Mouse (Mus musculus) MEL (cell line): ENCODE results near the gene Gopc.

Experiments used
- CTCF ChIP-seq, 3 experiments: IDR thresholded peaks in 2 of 3; conservative IDR thresholded peaks in 1 of 3; 2 replicates each; pipeline ENCODE4 v1.5.1; 2011 to 2012; ENCODE audit warnings: low read length in 3 of 3, low read depth in 2 of 3, mild to moderate bottlenecking in 2 of 3, improper control_type of control experiment in 1 of 3, inconsistent platforms in 1 of 3, mixed read lengths in 1 of 3, moderate library complexity in 1 of 3; ENCODE audit not compliant: control insufficient read depth in 1 of 3, insufficient read depth in 1 of 3, poor library complexity in 1 of 3, severe bottlenecking in 1 of 3
- EP300 ChIP-seq, 2 experiments: IDR thresholded peaks; 2 replicates each; pipeline ENCODE4 v1.6.1; 2011; ENCODE audit warnings: improper control_type of control experiment in 2 of 2, low read length in 2 of 2, low read depth in 1 of 2, mild to moderate bottlenecking in 1 of 2
- HCFC1 ChIP-seq: IDR thresholded peaks from 2 replicates; pipeline ENCODE4 v1.6.1; 2012; ENCODE audit warnings: low read depth, mild to moderate bottlenecking, inconsistent platforms, low read length, improper control_type of control experiment, moderate library complexity
- MAFK ChIP-seq: IDR thresholded peaks from 2 replicates; pipeline ENCODE4 v1.6.1; 2011; ENCODE audit warnings: low read depth, mild to moderate bottlenecking, low read length, improper control_type of control experiment, borderline replicate concordance
- MEF2A ChIP-seq: IDR thresholded peaks from 2 replicates; pipeline ENCODE4 v1.6.1; 2014; ENCODE audit warnings: low read depth, mild to moderate bottlenecking, inconsistent platforms, low read length, improper control_type of control experiment; ENCODE audit not compliant: poor library complexity, insufficient replicate concordance, severe bottlenecking; ENCODE audit errors: extremely low read depth
- NELFE ChIP-seq: IDR thresholded peaks from 2 replicates; pipeline ENCODE4 v1.6.1; 2011; ENCODE audit warnings: low read depth, low read length, improper control_type of control experiment
- POLR2A ChIP-seq, 2 experiments: IDR thresholded peaks; 2 replicates each; pipeline ENCODE4 v1.6.1; 2011 to 2012; ENCODE audit warnings: low read length in 2 of 2, mild to moderate bottlenecking in 2 of 2, control low read depth in 1 of 2, improper control_type of control experiment in 1 of 2, low read depth in 1 of 2, moderate library complexity in 1 of 2; ENCODE audit not compliant: control insufficient read depth in 1 of 2, insufficient read depth in 1 of 2, poor library complexity in 1 of 2
- POLR2AphosphoS2 ChIP-seq: IDR thresholded peaks from 2 replicates; pipeline ENCODE4 v1.6.1; 2011; ENCODE audit warnings: low read length, improper control_type of control experiment
- RAD21 ChIP-seq: IDR thresholded peaks from 2 replicates; pipeline ENCODE4 v1.6.1; 2011; ENCODE audit warnings: mild to moderate bottlenecking, low read depth, low read length, improper control_type of control experiment
- SMC3 ChIP-seq: IDR thresholded peaks from 2 replicates; pipeline ENCODE4 v1.6.1; 2011; ENCODE audit warnings: low read depth, low read length, improper control_type of control experiment
- TAL1 ChIP-seq: IDR thresholded peaks from 2 replicates; pipeline ENCODE4 v1.6.1; 2012; ENCODE audit warnings: mild to moderate bottlenecking, inconsistent platforms, low read length, moderate library complexity, mixed read lengths
- UBTF ChIP-seq: IDR thresholded peaks from 2 replicates; pipeline ENCODE4 v1.6.1; 2012; ENCODE audit warnings: low read depth, mild to moderate bottlenecking, inconsistent platforms, low read length, improper control_type of control experiment, moderate library complexity, borderline replicate concordance; ENCODE audit not compliant: insufficient read depth
- USF1 ChIP-seq: IDR thresholded peaks from 2 replicates; pipeline ENCODE4 v1.6.1; 2014; ENCODE audit warnings: low read depth, mild to moderate bottlenecking, inconsistent platforms, low read length, improper control_type of control experiment, moderate library complexity

- TF ChIP-seq CTCF (IDR thresholded peaks at IDR 0.05 in 2 of 3, conservative IDR thresholded peaks at IDR 0.05 in 1 of 3; ENCODE audit: control insufficient read depth in 1 of 3, insufficient read depth in 1 of 3, low read depth in 2 of 3, low read length in 3 of 3, poor library complexity in 1 of 3, severe bottlenecking in 1 of 3) (no peak), POLR2A (IDR thresholded peaks at IDR 0.05; ENCODE audit: control insufficient read depth in 1 of 2, insufficient read depth in 1 of 2, low read depth in 1 of 2, low read length in 2 of 2, poor library complexity in 1 of 2) (no peak), TAL1 (no peak), MEF2A (no peak), POLR2AphosphoS2 (no peak), USF1 (no peak), EP300 (IDR thresholded peaks at IDR 0.05; ENCODE audit: low read depth in 1 of 2, low read length in 2 of 2) (no peak), HCFC1 (no peak), RAD21 (no peak), NELFE (no peak), SMC3 (no peak), UBTF (no peak), MAFK (no peak)
Measured at GRCm38 (mm10) chr10:52289261-52289660, 92.7 kb downstream of the Gopc start.
